Mouse (Mus musculus) lung, postnatal 0 days (tissue): ENCODE measurements around the gene Tubb2a.

Experiments used
- CTCF ChIP-seq: IDR thresholded peaks from 2 replicates; pipeline ENCODE4 v1.5.1; 2016; ENCODE audit warnings: antibody characterized with exemption, mild to moderate bottlenecking
- EP300 ChIP-seq: IDR thresholded peaks from 2 replicates; pipeline ENCODE4 v1.6.1; 2016; ENCODE audit warnings: antibody characterized with exemption, mild to moderate bottlenecking, control low read depth

- TF ChIP-seq CTCF (no peak), EP300 (no peak)
These were observed 18.0 kb upstream of the Tubb2a start for GRCm38 (mm10) chr13:34095542-34096435.
